Mouse (Mus musculus) testis, adult 2 months (tissue): ENCODE results near the gene Casp7. TPM values are rescaled to one million over a fixed set of nuclear protein-coding genes. Genes with fewer than 3 reads are reported as not detected.
"Not testable (repeated sequence)": the region's sequence is repeated elsewhere in the genome, so short reads cannot be mapped to it uniquely, and the experiment has no call there.

Source experiments
- H3K27ac ChIP-seq: fragments of 200-500 bp; 2 replicates; pipeline ENCODE4 v1.5.1; 2012; ENCODE audit warnings: low read depth, low read length; ENCODE audit not compliant: control insufficient read depth, insufficient read depth
- H3K27me3 ChIP-seq: fragments of 200-500 bp; 2 replicates; pipeline ENCODE4 v1.6.1; 2012; ENCODE audit warnings: mild to moderate bottlenecking, low read length, moderate library complexity; ENCODE audit not compliant: control insufficient read depth, insufficient read depth
- H3K36me3 ChIP-seq: fragments of 200-500 bp; 2 replicates; pipeline ENCODE4 v1.6.1; 2012; ENCODE audit warnings: mild to moderate bottlenecking, low read length; ENCODE audit not compliant: control insufficient read depth, insufficient read depth
- H3K4me1 ChIP-seq: fragments of 200-500 bp; 2 replicates; pipeline ENCODE4 v1.6.1; 2012; ENCODE audit warnings: low read length; ENCODE audit not compliant: control insufficient read depth, insufficient read depth
- H3K4me3 ChIP-seq: fragments of 200-500 bp; 2 replicates; pipeline ENCODE4 v1.5.1; 2012; ENCODE audit warnings: low read depth, mild to moderate bottlenecking, low read length, moderate library complexity, mixed read lengths; ENCODE audit not compliant: control insufficient read depth
- CTCF ChIP-seq: fragments of 200-500 bp; IDR thresholded peaks from 2 replicates; pipeline ENCODE4 v1.5.1; 2012; ENCODE audit warnings: low read depth, mild to moderate bottlenecking, inconsistent platforms, low read length, moderate library complexity; ENCODE audit not compliant: control insufficient read depth, insufficient read depth, insufficient replicate concordance
- POLR2A ChIP-seq: fragments of 200-500 bp; IDR thresholded peaks from 2 replicates; pipeline ENCODE4 v1.6.1; 2012; ENCODE audit warnings: low read depth, mild to moderate bottlenecking, inconsistent platforms, low read length, moderate library complexity; ENCODE audit not compliant: control insufficient read depth
- polyA plus RNA-seq: library from polyadenylated mRNA; depleted of rRNA; stranded (reverse); fragments of >200 nt; gene quantifications from 2 replicates; pipeline ENCODE4 v1.2.3, GENCODE M21; 2012; rRNA removed

Gene Casp7
- polyA plus RNA-seq: 1.7 and 2.3 TPM in 2 replicates

DNA sequence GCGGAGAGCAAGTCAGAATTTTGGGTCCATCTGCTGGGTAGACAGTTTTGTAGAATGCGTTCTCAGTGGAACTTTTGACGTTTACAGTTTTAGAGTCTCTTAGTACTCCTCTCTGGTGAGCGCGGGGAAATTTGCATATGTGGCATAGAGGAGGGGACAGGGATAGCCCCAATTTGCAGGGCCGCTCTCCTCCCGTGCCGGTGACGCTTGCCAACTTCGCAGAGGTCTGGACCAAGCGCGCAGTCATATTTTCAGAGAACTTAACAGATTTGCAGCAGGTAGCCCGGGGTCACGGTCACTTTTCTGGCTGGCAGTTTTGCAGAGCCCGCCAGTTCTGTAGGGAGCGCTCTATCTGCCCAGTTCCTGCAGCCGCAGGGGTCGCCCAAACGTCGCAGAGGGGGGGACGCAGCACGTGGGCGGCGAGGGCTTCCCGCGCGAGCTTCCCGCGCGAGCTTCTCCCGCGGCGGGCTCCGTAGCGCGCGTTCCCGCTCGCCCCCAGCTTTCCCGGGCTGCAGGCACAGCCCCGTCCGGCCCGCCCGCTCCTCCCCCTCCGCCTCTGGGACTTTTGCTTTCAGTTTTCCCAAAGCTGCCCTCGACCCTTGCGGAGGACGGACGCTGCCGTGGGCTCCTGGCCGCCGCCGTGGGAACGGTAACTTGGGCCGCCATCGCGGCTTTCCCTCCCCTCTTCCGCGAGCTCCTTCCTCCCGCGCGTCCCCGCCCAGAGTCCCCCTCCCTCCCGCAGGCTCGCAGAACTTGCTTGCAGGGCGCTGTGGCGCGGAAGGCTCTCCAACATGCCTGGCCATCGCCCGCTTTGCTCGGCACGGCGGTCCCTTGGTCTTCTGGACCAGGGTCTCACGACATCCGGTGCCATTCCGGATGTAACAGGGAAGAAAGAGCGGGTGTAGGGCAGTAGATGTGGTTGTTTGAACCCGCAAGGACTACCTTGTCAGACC, at the start of gene Casp7:
Casp7 (plus strand) TSS at position 461 of the 953 bp plus-strand sequence.
- TF ChIP-seq POLR2A (no peak; the same call in 1 of the 2 replicates), CTCF (no peak)
- H3K4me1 ChIP-seq: peaks cover 12% of the 10 kb centered on the region
- no peak within 1 kb of the TSS; the same call in 1 of the 2 replicates for H3K27ac ChIP-seq
- no peaks in the 10 kb centered on the region for H3K36me3 ChIP-seq
- no peaks in the 10 kb centered on the region for H3K27me3 ChIP-seq
- peak within 1 kb of the TSS; percentile 80 for H3K4me3 ChIP-seq

DNA sequence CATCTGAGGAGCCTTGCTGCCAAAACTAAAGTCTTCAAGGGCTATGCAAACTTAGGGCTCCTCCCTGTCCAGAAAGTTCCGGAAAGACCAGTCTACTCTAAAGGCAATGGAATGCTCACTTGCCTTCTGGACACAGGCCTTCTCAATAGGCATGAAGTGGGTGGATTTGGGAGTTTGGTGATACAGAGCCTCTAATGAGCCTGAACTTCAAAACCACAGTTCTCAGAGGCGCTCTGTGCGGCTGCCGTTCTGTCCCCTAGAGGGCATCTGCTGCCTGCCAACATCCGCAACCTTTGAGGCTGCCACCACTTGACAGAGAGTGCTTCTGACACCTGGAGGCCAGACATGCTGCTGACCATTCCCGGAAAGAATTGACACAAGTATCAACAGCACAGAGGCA, 47.6 kb upstream of the Casp7 start:
- no peak overlapping the region for H3K27ac ChIP-seq
- no peaks in the 10 kb centered on the region for H3K36me3 ChIP-seq
- H3K4me3 ChIP-seq: no peak overlapping the region
- TF ChIP-seq POLR2A (no peak), CTCF (peak; percentile 38; the same call in 1 of the 2 replicates)
- H3K27me3 ChIP-seq: no peaks in the 10 kb centered on the region
- H3K4me1 ChIP-seq: no peaks in the 10 kb centered on the region

DNA sequence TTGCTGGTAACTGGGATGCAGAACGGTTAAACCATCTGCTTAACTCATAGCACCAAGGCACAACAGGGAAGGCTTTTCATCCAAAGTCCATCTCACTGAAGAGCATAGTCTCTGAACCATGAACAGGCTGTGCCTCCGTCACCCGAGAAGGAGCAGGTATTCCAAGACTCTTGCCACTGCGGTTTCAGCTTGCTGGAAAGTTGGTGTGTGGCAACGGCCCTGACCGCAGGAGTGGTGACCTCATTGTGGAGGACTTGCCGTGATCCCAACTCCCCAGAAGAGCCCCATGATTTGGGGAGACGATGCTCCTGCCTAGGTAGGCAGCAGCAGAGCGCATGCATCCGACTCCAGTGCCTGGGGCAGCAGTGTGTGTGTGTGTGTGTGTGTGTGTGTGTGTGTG, 43.2 kb upstream of the Casp7 start:
- Histone ChIP-seq H3K27me3 (no peaks in the 10 kb centered on the region), H3K4me3 (no peak overlapping the region), H3K4me1 (no peaks in the 10 kb centered on the region), H3K36me3 (no peaks in the 10 kb centered on the region), H3K27ac (no peak overlapping the region)
- TF ChIP-seq CTCF (no peak), POLR2A (no peak)

DNA sequence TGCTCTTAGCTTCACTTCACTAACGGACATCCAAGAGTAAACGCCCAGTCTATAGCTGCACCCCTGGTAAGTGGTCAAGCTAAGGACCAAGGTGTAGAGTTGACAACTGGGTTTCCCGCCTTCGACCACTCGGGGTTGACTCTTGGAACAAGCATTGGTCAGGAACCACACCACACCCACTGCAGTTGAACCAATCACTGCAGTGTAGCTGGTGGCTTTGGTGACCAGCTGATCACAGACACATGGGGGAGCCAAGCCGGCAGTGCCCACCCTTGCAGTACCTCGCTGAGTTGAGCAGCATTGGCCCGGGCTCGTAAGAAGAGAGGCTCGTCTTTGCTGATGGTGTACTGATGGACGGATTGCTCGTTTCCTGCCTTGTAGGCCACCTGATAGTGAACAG, 41.7 kb upstream of the Casp7 start:
- TF ChIP-seq CTCF: no peak
- no peak for TF ChIP-seq POLR2A
- no peak overlapping the region for H3K27ac ChIP-seq

DNA sequence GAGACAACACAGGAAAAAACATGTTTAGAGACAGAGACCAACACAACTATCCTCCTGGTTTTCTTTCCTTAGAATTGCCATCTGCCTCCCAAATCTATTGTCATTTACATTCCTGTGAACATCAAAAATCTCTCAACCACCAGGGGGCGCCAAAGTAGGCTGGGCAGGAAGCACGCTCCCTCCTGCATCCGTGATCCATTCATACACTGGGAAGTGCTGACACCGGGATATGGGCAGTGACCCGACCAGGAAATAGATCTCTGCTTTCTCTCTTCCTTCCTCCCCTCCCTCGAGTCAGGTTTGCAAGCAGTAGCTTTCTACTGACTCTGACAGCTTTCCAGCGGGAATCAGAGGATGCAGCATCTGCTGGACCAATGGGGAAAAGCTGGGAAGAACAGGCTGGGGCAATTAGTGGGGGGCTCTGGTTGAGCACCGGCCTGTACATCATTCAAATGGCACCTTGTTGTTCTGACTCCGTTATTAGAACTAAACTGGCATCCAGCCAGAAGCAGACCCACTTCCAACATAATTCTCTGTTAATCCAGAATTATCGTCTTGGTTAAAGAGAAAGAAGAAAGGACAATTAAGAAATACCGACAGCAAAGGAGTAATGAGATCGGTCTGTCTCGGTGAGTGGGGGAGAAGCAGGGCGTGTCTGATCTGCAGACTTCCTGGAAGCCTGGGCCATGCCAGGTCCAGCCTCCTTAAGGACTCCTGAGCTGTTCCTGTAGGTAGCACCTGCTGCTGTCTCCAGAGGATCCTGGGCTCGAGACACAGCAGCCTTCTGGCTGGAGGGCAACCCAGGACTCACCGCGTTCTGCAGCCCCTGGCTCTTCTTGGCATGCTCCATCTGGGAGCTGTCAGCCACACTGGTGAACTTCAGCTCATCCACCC, 40.2 kb upstream of the Casp7 start:
- Histone ChIP-seq H3K27ac (no peak overlapping the region), H3K4me3 (no peak overlapping the region), H3K36me3 (no peaks in the 10 kb centered on the region), H3K4me1 (no peaks in the 10 kb centered on the region), H3K27me3 (no peaks in the 10 kb centered on the region)
- TF ChIP-seq CTCF (peak; percentile 79; the same call in 1 of the 2 replicates), POLR2A (no peak)

More for the DNA sequence above, 41.7 kb upstream of the Casp7 start:
- H3K36me3 ChIP-seq: no peaks in the 10 kb centered on the region
- no peak overlapping the region for H3K4me3 ChIP-seq
- no peaks in the 10 kb centered on the region for H3K4me1 ChIP-seq
- no peaks in the 10 kb centered on the region for H3K27me3 ChIP-seq

DNA sequence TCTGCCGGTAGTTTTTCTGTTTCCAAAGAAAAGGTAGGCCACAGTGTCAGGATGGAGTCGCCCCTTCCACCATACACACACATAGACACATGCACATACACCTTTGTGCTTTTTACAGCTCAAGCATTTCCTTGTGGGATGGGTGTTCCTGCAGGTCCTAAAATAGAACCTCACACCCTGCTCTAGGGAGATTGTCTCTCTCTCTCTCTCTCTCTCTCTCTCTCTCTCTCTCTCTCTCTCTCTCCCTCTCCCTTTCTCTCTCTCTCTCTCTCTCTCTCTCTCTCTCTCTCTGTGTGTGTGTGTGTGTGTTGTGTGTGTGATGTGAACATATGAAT, 39.6 kb upstream of the Casp7 start:
- not testable (repeated sequence) for H3K27me3 ChIP-seq, H3K4me1 ChIP-seq, H3K27ac ChIP-seq, H3K4me3 ChIP-seq, H3K36me3 ChIP-seq

DNA sequence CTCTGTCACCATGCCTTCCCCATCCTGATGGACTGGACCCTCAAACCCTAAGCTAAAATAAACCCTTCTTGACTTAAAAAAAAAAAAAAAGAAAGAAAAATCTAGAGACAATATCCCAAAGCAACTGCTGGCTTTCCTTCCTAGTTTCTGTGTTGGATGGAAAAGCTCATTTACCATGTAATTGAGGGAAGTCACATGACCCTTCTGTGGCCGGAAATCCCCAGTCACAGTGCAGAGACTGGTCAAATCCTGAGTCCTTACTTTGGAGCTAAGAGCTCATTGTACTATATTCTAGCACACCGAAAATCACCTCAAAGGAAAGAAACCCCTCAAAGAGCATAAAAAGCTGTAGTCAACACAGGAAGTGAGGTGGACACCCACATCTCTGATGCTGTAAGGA, 38.0 kb upstream of the Casp7 start:
- no peak overlapping the region for H3K27ac ChIP-seq
- H3K4me3 ChIP-seq: no peak overlapping the region
- H3K27me3 ChIP-seq: no peaks in the 10 kb centered on the region
- TF ChIP-seq POLR2A (no peak), CTCF (no peak)
- H3K36me3 ChIP-seq: no peaks in the 10 kb centered on the region
- no peaks in the 10 kb centered on the region for H3K4me1 ChIP-seq
